ENCODE assay signal across 19 mouse cellular contexts in genomic region chr1:155388418-155388817, GRCm38 (mm10). TPM values are rescaled to one million over a fixed set of nuclear protein-coding genes. Genes with fewer than 3 reads are reported as not detected.
DNase-seq lines count a peak whose midpoint lies in the region; ATAC-seq and TF ChIP-seq lines count a peak whose summit lies in the region.
"Had no signal": no experiment of that assay in that cellular context is flagged by ENCODE, and none has a peak within 500 bp of the region (broad histone marks: within the 10 kb centered on the region; RNA-seq: fewer than 3 reads in every experiment).

No protein-coding gene starts in this region.

- peaks cover 24% of the 10 kb centered on the region for H3K4me1 ChIP-seq in neural tube, embryonic 13.5 days (replicated peaks)
- H3K4me1 ChIP-seq in neural tube, embryonic 15.5 days = peaks cover 18% of the 10 kb centered on the region
- no peaks in the 10 kb centered on the region for H3K4me1 ChIP-seq in liver, postnatal 0 days (ENCODE audit: insufficient read depth)

- no peak for TF ChIP-seq CTCF in liver, postnatal 0 days (IDR thresholded peaks at IDR 0.05; ENCODE audit: low read depth)

- H3K4me3 ChIP-seq in neural tube, embryonic 13.5 days = no peak overlapping the region
- no peak overlapping the region for H3K4me3 ChIP-seq in neural tube, embryonic 15.5 days (replicated peaks)
- no peak overlapping the region for H3K4me3 ChIP-seq in liver, postnatal 0 days (ENCODE audit: low read depth, low read length)
- H3K4me3 ChIP-seq: forebrain, embryonic 13.5 days; heart, adult 2 months; left cerebral cortex, adult 2 months; megakaryocyte, embryonic 14.5 days had no signal

- no peak overlapping the region for H3K9ac ChIP-seq in neural tube, embryonic 13.5 days
- no peak overlapping the region for H3K9ac ChIP-seq in neural tube, embryonic 15.5 days (replicated peaks)
- H3K9ac ChIP-seq in liver, postnatal 0 days (replicated peaks) = no peak overlapping the region
- H3K9ac ChIP-seq: forebrain, embryonic 13.5 days had no signal

- ATAC-seq in neural tube, embryonic 13.5 days (ENCODE audit: low read depth) = no peak
- ATAC-seq in neural tube, embryonic 15.5 days (ENCODE audit: low FRiP score) = no peak
- peak; percentile 64 for ATAC-seq in common myeloid progenitor, adult 5-6 weeks (replicated peaks; ENCODE audit: low read depth, poor library complexity, severe bottlenecking)
- peak; percentile 53 for ATAC-seq in liver, postnatal 0 days
- ATAC-seq: forebrain, embryonic 13.5 days had no signal

- H3K27me3 ChIP-seq in neural tube, embryonic 13.5 days = no peaks in the 10 kb centered on the region
- no peaks in the 10 kb centered on the region for H3K27me3 ChIP-seq in neural tube, embryonic 15.5 days (replicated peaks)
- no peaks in the 10 kb centered on the region for H3K27me3 ChIP-seq in liver, postnatal 0 days (ENCODE audit: insufficient read depth, low read length)
- H3K27me3 ChIP-seq: forebrain, embryonic 13.5 days; megakaryocyte, embryonic 14.5 days had no signal

- peak overlapping the region; percentile 42; the same call in 1 of the 2 replicates for H3K27ac ChIP-seq in neural tube, embryonic 13.5 days (replicated peaks)
- H3K27ac ChIP-seq in neural tube, embryonic 15.5 days (replicated peaks) = no peak overlapping the region
- no peak overlapping the region for H3K27ac ChIP-seq in liver, postnatal 0 days (ENCODE audit: low read depth)
- H3K27ac ChIP-seq: forebrain, embryonic 13.5 days; heart, adult 2 months; left cerebral cortex, adult 2 months had no signal

- 15% methylated on average over 1 of the region's 1 CpGs for WGBS in neural tube, embryonic 13.5 days
- WGBS in neural tube, embryonic 15.5 days = 0% methylated on average over 1 of the region's 1 CpGs
- WGBS in liver, postnatal 0 days (ENCODE audit: insufficient replicate concordance) = 48% methylated on average over 1 of the region's 1 CpGs

- DNase-seq in liver, postnatal 0 days = no peak
- no peak for DNase-seq in gastrocnemius, postnatal 10 days
- no peak for DNase-seq in embryo, embryonic 10.5 days (ENCODE audit: low spot score)
- no peak for DNase-seq in ovary, postnatal 14 days (ENCODE audit: low spot score)
- DNase-seq: adrenal gland, postnatal 36 days; cerebellum, adult 8-10 months; gastrocnemius, postnatal 25 days; heart, adult 2 months; kidney, adult 2 months; kidney, postnatal 25 days; left cerebral cortex, postnatal 4 days; lung, postnatal 14 days; right cerebral cortex, postnatal 25 days had no signal

- H3K36me3 ChIP-seq in neural tube, embryonic 13.5 days = 0 out of 2 replicates have a peak, but pooled peaks cover 5% of the 10 kb centered on the region
- H3K36me3 ChIP-seq in neural tube, embryonic 15.5 days = peaks cover 6% of the 10 kb centered on the region; the same call in 1 of the 2 replicates
- H3K36me3 ChIP-seq in liver, postnatal 0 days (replicated peaks; ENCODE audit: insufficient read depth, low read length) = peaks cover 7% of the 10 kb centered on the region

- H3K4me2 ChIP-seq in neural tube, embryonic 13.5 days = no peak overlapping the region
- H3K4me2 ChIP-seq in neural tube, embryonic 15.5 days = no peak overlapping the region
- no peak overlapping the region for H3K4me2 ChIP-seq in liver, postnatal 0 days (ENCODE audit: low read depth, low read length)
- H3K4me2 ChIP-seq: forebrain, embryonic 13.5 days had no signal

- H3K9me3 ChIP-seq in neural tube, embryonic 13.5 days = no peaks in the 10 kb centered on the region
- H3K9me3 ChIP-seq in neural tube, embryonic 15.5 days (replicated peaks) = no peaks in the 10 kb centered on the region
- no peaks in the 10 kb centered on the region for H3K9me3 ChIP-seq in liver, postnatal 0 days (ENCODE audit: low read length)
- H3K9me3 ChIP-seq: forebrain, embryonic 13.5 days; megakaryocyte, embryonic 14.5 days had no signal

- peak; percentile 78 for TF ChIP-seq EP300 in liver, postnatal 0 days (IDR thresholded peaks at IDR 0.05; ENCODE audit: low read depth)

RNA-seq across cellular contexts. Expression of gene Xpr1, which starts 28.8 kb away (rescaled TPM):
- 45.3 and 48.7 TPM in 2 replicates for polyA plus RNA-seq in neural tube, embryonic 13.5 days (2015; fragmentation: Nextera tagmentation; extraction: Ambion mirVana)
- polyA plus RNA-seq in neural tube, embryonic 15.5 days (2015; fragmentation: Nextera tagmentation; extraction: Ambion mirVana) = 42.0 and 46.7 TPM in 2 replicates
- total RNA-seq in common myeloid progenitor, adult 5-6 weeks (2017) = 29.2 and 34.1 TPM in 2 replicates
- 2.2 and 2.3 TPM in 2 replicates for polyA plus RNA-seq in liver, postnatal 0 days (2015; fragmentation: Nextera tagmentation; extraction: Ambion mirVana)
- total RNA-seq in gastrocnemius, postnatal 10 days (2021) = 10 to 100 TPM; 29.3 to 32.6 TPM

Comparison
In these comparisons a context has a peak if more than half of its experiments do, and no peak if none do; other contexts are left out.
1. ATAC-seq: peak in common myeloid progenitor, adult 5-6 weeks (single experiment) and liver, postnatal 0 days (single experiment); none in neural tube, embryonic 13.5 days (single experiment) and neural tube, embryonic 15.5 days (single experiment).
2. RNA of gene Xpr1, which starts 28.8 kb away (polyA plus RNA-seq): 42.0 to 46.7 TPM in neural tube, embryonic 15.5 days and 45.3 to 48.7 TPM in neural tube, embryonic 13.5 days; 2.2 to 2.3 TPM in liver, postnatal 0 days; every median in the first group is over 10 times any median in the second.